Mouse (Mus musculus): ENCODE data around the gene Fap. TPM values are rescaled to one million over a fixed set of nuclear protein-coding genes. Genes with fewer than 3 reads are reported as not detected.

Fap gene
- polyA plus RNA-seq, 1 experiment from 2014 or later = 3.1 TPM

DNA sequence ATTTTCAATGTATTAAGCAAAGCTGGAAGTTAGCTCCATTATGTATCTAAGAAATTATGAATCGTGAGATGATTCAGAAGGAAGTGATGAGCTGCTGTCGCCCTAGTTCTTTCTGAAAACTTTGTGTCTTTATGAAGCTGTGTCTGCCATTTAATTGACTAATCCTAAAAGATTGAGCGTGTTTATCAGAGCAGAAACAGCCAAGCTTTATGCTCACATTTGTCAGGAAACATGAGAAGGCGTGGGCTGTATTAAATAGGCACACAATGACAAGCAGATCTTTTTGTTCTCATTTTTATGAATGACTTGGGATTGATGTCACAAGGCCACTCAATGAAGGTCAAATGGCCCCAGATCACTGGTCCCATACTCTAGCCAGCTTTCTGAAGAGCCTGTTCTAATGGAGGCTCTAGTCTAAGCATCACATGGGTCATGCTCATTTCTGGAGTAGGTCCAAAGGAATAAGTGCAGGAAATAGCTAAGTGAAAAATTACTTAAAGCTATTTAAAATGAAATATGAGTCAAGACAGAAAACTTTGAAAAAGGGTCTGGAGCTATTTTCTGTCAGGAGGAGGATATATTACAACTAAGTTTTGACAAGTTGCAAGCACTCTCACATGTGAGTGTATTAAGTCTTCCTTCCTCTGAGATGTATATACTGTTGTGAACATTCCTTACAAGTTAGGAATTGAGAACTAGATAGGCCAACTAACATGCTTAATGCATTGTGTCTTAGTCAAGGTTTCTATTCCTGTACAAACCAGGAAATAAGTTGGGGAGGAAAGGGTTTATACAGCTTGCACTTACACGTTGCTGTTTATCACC is 11.0 kb downstream of the Fap start:
- no peak for ATAC-seq (ENCODE audit: insufficient number of reproducible peaks, insufficient read depth, low FRiP score, low read depth)
- Histone ChIP-seq H3K9me3 (ENCODE audit: control insufficient read depth, low read length) (no peaks in the 10 kb centered on the region), H3K9ac (ENCODE audit: low read length) (no peak overlapping the region), H3K4me1 (ENCODE audit: control insufficient read depth in 2 of 2, insufficient read depth in 2 of 2, low read length in 2 of 2) (no peaks in the 10 kb centered on the region), H3K4me2 (ENCODE audit: low read length) (no peak overlapping the region), H3K4me3 (ENCODE audit: control insufficient read depth in 1 of 2, insufficient read depth in 1 of 2, low read depth in 1 of 2, low read length in 2 of 2) (no peak overlapping the region), H3K36me3 (ENCODE audit: control insufficient read depth, insufficient read depth, low read length) (no peaks in the 10 kb centered on the region), H3K27me3 (ENCODE audit: control insufficient read depth, insufficient read depth, low read length) (no peaks in the 10 kb centered on the region), H3K27ac (replicated peaks in 1 of 2; ENCODE audit: control insufficient read depth in 1 of 2, insufficient read depth in 1 of 2, low read depth in 2 of 2, low read length in 2 of 2) (no peak overlapping the region)
- whole genome bisulfite sequencing = 68% methylated on average over 5 of the region's 5 CpGs

DNA sequence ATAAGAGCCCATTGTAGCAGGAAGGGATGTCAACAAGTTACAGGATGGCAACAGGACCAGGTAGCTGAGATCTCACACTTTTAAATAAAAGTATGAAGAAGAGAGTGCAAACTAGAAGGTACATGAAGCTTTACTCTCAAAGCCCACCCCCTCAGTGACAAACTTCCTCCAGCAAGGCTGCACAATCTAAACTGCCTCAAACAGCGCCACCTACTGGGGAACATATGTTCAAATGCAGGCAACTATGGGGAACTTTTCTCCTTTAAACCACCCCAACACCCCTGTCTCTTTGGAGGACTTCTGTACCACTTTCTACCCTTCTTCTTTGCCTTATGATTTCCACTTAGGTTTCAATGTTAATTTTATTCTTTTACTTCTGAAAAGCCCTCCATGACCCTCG is 16.5 kb downstream of the Fap start:
- ATAC-seq (ENCODE audit: insufficient number of reproducible peaks, insufficient read depth, low FRiP score, low read depth) = no peak
- no peaks in the 10 kb centered on the region for H3K9me3 ChIP-seq (ENCODE audit: control insufficient read depth, low read length)
- H3K4me1 ChIP-seq (ENCODE audit: control insufficient read depth in 2 of 2, insufficient read depth in 2 of 2, low read length in 2 of 2) = no peaks in the 10 kb centered on the region
- no peak overlapping the region for H3K4me3 ChIP-seq (ENCODE audit: control insufficient read depth in 1 of 2, insufficient read depth in 1 of 2, low read depth in 1 of 2, low read length in 2 of 2)
- H3K9ac ChIP-seq (ENCODE audit: low read length) = no peak overlapping the region
- H3K36me3 ChIP-seq (ENCODE audit: control insufficient read depth, insufficient read depth, low read length) = no peaks in the 10 kb centered on the region
- WGBS = 69% methylated on average over 2 of the region's 2 CpGs
- no peaks in the 10 kb centered on the region for H3K27me3 ChIP-seq (ENCODE audit: control insufficient read depth, insufficient read depth, low read length)
- H3K27ac ChIP-seq (replicated peaks in 1 of 2; ENCODE audit: control insufficient read depth in 1 of 2, insufficient read depth in 1 of 2, low read depth in 2 of 2, low read length in 2 of 2) = no peak overlapping the region
- H3K4me2 ChIP-seq (ENCODE audit: low read length) = no peak overlapping the region

GRCm38 (mm10) chr2:62556349-62556748 is 17.5 kb downstream of the Fap start:
- no peak overlapping the region for H3K4me2 ChIP-seq (ENCODE audit: low read length)
- WGBS = 90% methylated on average over 9 of the region's 9 CpGs
- ATAC-seq (ENCODE audit: insufficient number of reproducible peaks, insufficient read depth, low FRiP score, low read depth) = no peak

GRCm38 (mm10) chr2:62549659-62550058 is 24.2 kb downstream of the Fap start:
- 79% methylated on average over 3 of the region's 3 CpGs for WGBS
- Histone ChIP-seq H3K9ac (ENCODE audit: low read length) (no peak overlapping the region), H3K4me1 (ENCODE audit: control insufficient read depth in 2 of 2, insufficient read depth in 2 of 2, low read length in 2 of 2) (no peaks in the 10 kb centered on the region), H3K9me3 (ENCODE audit: control insufficient read depth, low read length) (no peaks in the 10 kb centered on the region), H3K27me3 (ENCODE audit: control insufficient read depth, insufficient read depth, low read length) (no peaks in the 10 kb centered on the region), H3K36me3 (ENCODE audit: control insufficient read depth, insufficient read depth, low read length) (no peaks in the 10 kb centered on the region), H3K4me3 (ENCODE audit: control insufficient read depth in 1 of 2, insufficient read depth in 1 of 2, low read depth in 1 of 2, low read length in 2 of 2) (no peak overlapping the region), H3K27ac (replicated peaks in 1 of 2; ENCODE audit: control insufficient read depth in 1 of 2, insufficient read depth in 1 of 2, low read depth in 2 of 2, low read length in 2 of 2) (no peak overlapping the region), H3K4me2 (ENCODE audit: low read length) (no peak overlapping the region)
- no peak for ATAC-seq (ENCODE audit: insufficient number of reproducible peaks, insufficient read depth, low FRiP score, low read depth)

More at GRCm38 (mm10) chr2:62556349-62556748, 17.5 kb downstream of the Fap start:
- Histone ChIP-seq H3K36me3 (ENCODE audit: control insufficient read depth, insufficient read depth, low read length) (no peaks in the 10 kb centered on the region), H3K9ac (ENCODE audit: low read length) (no peak overlapping the region), H3K4me1 (ENCODE audit: control insufficient read depth in 2 of 2, insufficient read depth in 2 of 2, low read length in 2 of 2) (no peaks in the 10 kb centered on the region), H3K27ac (replicated peaks in 1 of 2; ENCODE audit: control insufficient read depth in 1 of 2, insufficient read depth in 1 of 2, low read depth in 2 of 2, low read length in 2 of 2) (no peak overlapping the region), H3K27me3 (ENCODE audit: control insufficient read depth, insufficient read depth, low read length) (no peaks in the 10 kb centered on the region), H3K9me3 (ENCODE audit: control insufficient read depth, low read length) (no peaks in the 10 kb centered on the region), H3K4me3 (ENCODE audit: control insufficient read depth in 1 of 2, insufficient read depth in 1 of 2, low read depth in 1 of 2, low read length in 2 of 2) (no peak overlapping the region)

DNA sequence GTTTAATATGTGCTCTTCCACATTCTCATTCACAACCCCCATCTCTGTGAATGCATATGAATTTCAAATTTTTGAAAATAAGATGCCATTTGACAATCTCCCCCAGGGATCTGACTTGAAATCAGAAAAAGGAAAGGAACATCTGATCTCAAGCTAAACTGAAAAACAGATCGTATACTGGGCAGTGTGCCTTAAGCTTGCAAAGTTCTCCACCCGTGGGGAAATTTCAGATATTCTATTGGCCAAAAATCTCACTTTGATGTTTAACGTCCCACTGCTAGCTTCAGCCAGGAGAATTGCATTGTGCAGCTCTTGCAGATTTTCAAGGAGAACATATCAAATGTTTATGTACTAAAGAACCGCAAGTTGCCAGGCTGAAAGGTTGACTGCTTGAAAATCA is 24.7 kb downstream of the Fap start:
- Histone ChIP-seq H3K27me3 (ENCODE audit: control insufficient read depth, insufficient read depth, low read length) (no peaks in the 10 kb centered on the region), H3K4me2 (ENCODE audit: low read length) (no peak overlapping the region), H3K27ac (replicated peaks in 1 of 2; ENCODE audit: control insufficient read depth in 1 of 2, insufficient read depth in 1 of 2, low read depth in 2 of 2, low read length in 2 of 2) (no peak overlapping the region), H3K4me3 (ENCODE audit: control insufficient read depth in 1 of 2, insufficient read depth in 1 of 2, low read depth in 1 of 2, low read length in 2 of 2) (no peak overlapping the region), H3K4me1 (ENCODE audit: control insufficient read depth in 2 of 2, insufficient read depth in 2 of 2, low read length in 2 of 2) (no peaks in the 10 kb centered on the region), H3K9me3 (ENCODE audit: control insufficient read depth, low read length) (no peaks in the 10 kb centered on the region), H3K36me3 (ENCODE audit: control insufficient read depth, insufficient read depth, low read length) (no peaks in the 10 kb centered on the region), H3K9ac (ENCODE audit: low read length) (no peak overlapping the region)
- 76% methylated on average over 4 of the region's 4 CpGs for WGBS
- ATAC-seq (ENCODE audit: insufficient number of reproducible peaks, insufficient read depth, low FRiP score, low read depth) = no peak

DNA sequence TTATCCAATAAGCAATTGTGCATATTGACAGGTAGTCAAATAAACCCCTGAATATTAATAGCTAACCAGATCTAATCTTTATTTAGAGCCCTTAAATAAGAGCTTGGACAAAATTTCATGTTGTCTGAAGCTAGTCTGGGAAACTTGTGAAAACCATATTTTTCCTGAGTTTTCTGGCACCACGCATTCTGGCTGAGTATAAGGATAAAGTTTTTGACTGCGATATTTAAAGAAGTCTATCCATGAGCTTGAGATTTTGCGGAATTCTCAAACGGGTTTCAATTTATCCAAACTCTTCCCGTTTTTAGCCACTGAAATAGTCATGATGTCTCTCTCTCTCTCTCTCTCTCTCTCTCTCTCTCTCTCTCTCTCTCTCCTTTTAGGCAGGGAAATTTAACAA is 25.8 kb downstream of the Fap start:
- Histone ChIP-seq H3K27me3 (ENCODE audit: control insufficient read depth, insufficient read depth, low read length) (no peaks in the 10 kb centered on the region), H3K27ac (replicated peaks in 1 of 2; ENCODE audit: control insufficient read depth in 1 of 2, insufficient read depth in 1 of 2, low read depth in 2 of 2, low read length in 2 of 2) (no peak overlapping the region), H3K4me1 (ENCODE audit: control insufficient read depth in 2 of 2, insufficient read depth in 2 of 2, low read length in 2 of 2) (no peaks in the 10 kb centered on the region), H3K4me3 (ENCODE audit: control insufficient read depth in 1 of 2, insufficient read depth in 1 of 2, low read depth in 1 of 2, low read length in 2 of 2) (no peak overlapping the region), H3K9ac (ENCODE audit: low read length) (no peak overlapping the region), H3K9me3 (ENCODE audit: control insufficient read depth, low read length) (no peaks in the 10 kb centered on the region), H3K4me2 (ENCODE audit: low read length) (no peak overlapping the region), H3K36me3 (ENCODE audit: control insufficient read depth, insufficient read depth, low read length) (no peaks in the 10 kb centered on the region)
- 88% methylated on average over 5 of the region's 5 CpGs for WGBS
- no peak for ATAC-seq (ENCODE audit: insufficient number of reproducible peaks, insufficient read depth, low FRiP score, low read depth)

DNA sequence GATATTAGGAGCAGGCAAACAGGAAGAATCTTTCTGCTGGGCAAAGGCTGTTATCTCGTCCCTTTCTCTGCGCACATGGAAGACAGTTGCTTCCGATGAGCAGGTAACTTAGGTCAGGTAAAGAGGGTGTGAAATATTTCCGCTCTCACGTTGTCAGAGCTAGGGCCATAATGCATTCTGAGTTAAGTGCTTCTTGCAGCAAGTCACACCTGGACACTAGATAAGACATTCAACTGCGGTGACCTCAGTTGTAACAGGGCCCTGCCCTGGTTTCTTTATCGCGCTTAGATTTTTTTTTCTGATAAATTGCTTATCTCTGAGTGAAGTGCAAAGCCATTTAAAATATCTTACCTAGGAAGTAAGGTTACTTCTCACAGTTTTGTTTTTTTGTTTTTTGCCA is 38.4 kb downstream of the Fap start:
- no peak for ATAC-seq (ENCODE audit: insufficient number of reproducible peaks, insufficient read depth, low FRiP score, low read depth)
- Histone ChIP-seq H3K27me3 (ENCODE audit: control insufficient read depth, insufficient read depth, low read length) (no peaks in the 10 kb centered on the region), H3K9ac (ENCODE audit: low read length) (no peak overlapping the region), H3K36me3 (ENCODE audit: control insufficient read depth, insufficient read depth, low read length) (no peaks in the 10 kb centered on the region), H3K9me3 (ENCODE audit: control insufficient read depth, low read length) (no peaks in the 10 kb centered on the region), H3K4me1 (ENCODE audit: control insufficient read depth in 2 of 2, insufficient read depth in 2 of 2, low read length in 2 of 2) (no peaks in the 10 kb centered on the region), H3K27ac (replicated peaks in 1 of 2; ENCODE audit: control insufficient read depth in 1 of 2, insufficient read depth in 1 of 2, low read depth in 2 of 2, low read length in 2 of 2) (no peak overlapping the region), H3K4me2 (ENCODE audit: low read length) (no peak overlapping the region), H3K4me3 (ENCODE audit: control insufficient read depth in 1 of 2, insufficient read depth in 1 of 2, low read depth in 1 of 2, low read length in 2 of 2) (no peak overlapping the region)
- WGBS = 63% methylated on average over 8 of the region's 8 CpGs

GRCm38 (mm10) chr2:62531065-62531464 is 42.8 kb downstream of the Fap start:
- no peaks in the 10 kb centered on the region for H3K36me3 ChIP-seq (ENCODE audit: control insufficient read depth, insufficient read depth, low read length)
- no peak for ATAC-seq (ENCODE audit: insufficient number of reproducible peaks, insufficient read depth, low FRiP score, low read depth)
- no peak overlapping the region for H3K4me3 ChIP-seq (ENCODE audit: control insufficient read depth in 1 of 2, insufficient read depth in 1 of 2, low read depth in 1 of 2, low read length in 2 of 2)
- 50% methylated on average over 1 of the region's 1 CpGs for WGBS
- H3K27ac ChIP-seq (replicated peaks in 1 of 2; ENCODE audit: control insufficient read depth in 1 of 2, insufficient read depth in 1 of 2, low read depth in 2 of 2, low read length in 2 of 2) = no peak overlapping the region
- H3K4me1 ChIP-seq (ENCODE audit: control insufficient read depth in 2 of 2, insufficient read depth in 2 of 2, low read length in 2 of 2) = no peaks in the 10 kb centered on the region
- no peaks in the 10 kb centered on the region for H3K9me3 ChIP-seq (ENCODE audit: control insufficient read depth, low read length)
- no peaks in the 10 kb centered on the region for H3K27me3 ChIP-seq (ENCODE audit: control insufficient read depth, insufficient read depth, low read length)
- H3K9ac ChIP-seq (ENCODE audit: low read length) = no peak overlapping the region
- H3K4me2 ChIP-seq (ENCODE audit: low read length) = no peak overlapping the region

All from heart, embryonic 14.5 days (tissue).